Mouse (Mus musculus): ENCODE measurements at regions not wholly inside any gene's neighbourhood (a gene's known extent, or its start where the extent isn't known, plus 50 kb on each side); places are given as distances from the start of the nearest gene placed in this dataset.

DNA sequence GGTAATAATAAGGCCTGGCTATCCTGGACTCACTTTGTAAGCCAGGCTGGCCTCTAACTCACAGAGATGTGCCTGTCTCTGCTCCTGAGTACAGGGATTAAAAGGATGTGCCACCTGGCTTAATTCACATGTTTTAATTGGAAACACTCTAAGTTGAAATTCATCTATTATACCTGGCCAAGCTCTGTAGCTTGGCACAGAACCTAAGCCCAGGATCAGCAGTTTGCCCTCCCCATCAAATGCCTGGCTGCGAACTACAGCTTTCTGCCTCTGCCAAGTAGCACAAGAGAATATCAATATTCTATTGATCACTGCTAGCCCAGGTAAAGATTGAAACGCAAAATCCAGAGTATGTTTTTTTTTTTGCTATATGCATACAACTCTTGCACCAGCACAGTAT is 200.3 kb upstream of the Ccdc122 start:
- Histone ChIP-seq H3K9me3 (replicated peaks) (no peaks in the 10 kb centered on the region), H3K9ac (no peak overlapping the region), H3K36me3 (no peaks in the 10 kb centered on the region), H3K27me3 (no peaks in the 10 kb centered on the region), H3K27ac (no peak overlapping the region), H3K4me3 (replicated peaks) (no peak overlapping the region), H3K4me1 (peaks cover 3% of the 10 kb centered on the region; the same call in 1 of the 2 replicates), H3K4me2 (no peak overlapping the region)
- no peak for ATAC-seq (replicated peaks; ENCODE audit: low FRiP score)
- 96% methylated on average over 2 of the region's 2 CpGs for WGBS

DNA sequence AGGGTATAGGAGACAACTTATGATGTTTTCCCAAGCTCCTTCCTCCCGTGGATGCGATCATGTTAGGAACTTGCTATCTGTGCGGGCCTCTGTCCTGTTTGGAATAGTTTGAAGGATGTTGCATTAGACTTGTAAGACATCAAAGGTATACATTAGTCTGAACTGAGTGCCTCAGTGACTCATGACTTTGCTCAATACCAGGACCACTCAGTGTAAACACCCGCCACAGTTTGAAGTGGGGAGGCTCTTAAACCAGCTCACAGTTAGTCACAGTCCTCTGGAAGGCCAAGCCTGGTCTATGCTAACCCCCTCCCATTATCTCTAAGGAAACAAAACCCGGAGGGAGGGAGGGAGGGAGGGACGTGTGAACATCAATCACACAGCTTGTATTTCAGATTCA is 202.5 kb upstream of the Ccdc122 start:
- no peaks in the 10 kb centered on the region for H3K9me3 ChIP-seq (replicated peaks)
- H3K9ac ChIP-seq: no peak overlapping the region
- no peaks in the 10 kb centered on the region for H3K27me3 ChIP-seq
- no peak overlapping the region for H3K4me2 ChIP-seq
- no peak for ATAC-seq (replicated peaks; ENCODE audit: low FRiP score)
- H3K4me3 ChIP-seq (replicated peaks): no peak overlapping the region
- WGBS: 70% methylated on average over 6 of the region's 6 CpGs
- H3K36me3 ChIP-seq: no peaks in the 10 kb centered on the region
- H3K4me1 ChIP-seq: peaks cover 3% of the 10 kb centered on the region; the same call in 1 of the 2 replicates
- no peak overlapping the region for H3K27ac ChIP-seq

DNA sequence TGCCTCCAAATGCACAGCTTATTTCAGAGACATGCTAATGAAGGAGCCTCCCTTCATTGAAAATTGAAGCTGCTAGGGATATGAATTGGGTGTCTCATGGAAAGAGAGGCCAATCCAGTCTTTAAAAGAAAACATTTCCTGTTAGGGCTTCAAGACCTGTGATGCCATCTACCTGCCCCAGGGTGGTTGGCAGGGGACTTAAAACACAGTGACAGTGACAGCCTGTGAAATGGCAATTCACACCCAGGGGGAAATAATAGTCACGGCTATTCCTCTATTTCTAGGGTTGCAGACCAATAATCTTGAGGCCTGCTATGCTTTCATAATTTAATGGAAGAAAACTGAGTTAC is 207.4 kb upstream of the Ccdc122 start:
- H3K4me1 ChIP-seq: no peaks in the 10 kb centered on the region
- ATAC-seq (replicated peaks; ENCODE audit: low FRiP score): no peak
- no peak overlapping the region for H3K27ac ChIP-seq
- no peak overlapping the region for H3K4me2 ChIP-seq
- no peaks in the 10 kb centered on the region for H3K27me3 ChIP-seq
- no peaks in the 10 kb centered on the region for H3K36me3 ChIP-seq
- H3K9ac ChIP-seq: no peak overlapping the region
- H3K9me3 ChIP-seq (replicated peaks): no peaks in the 10 kb centered on the region
- H3K4me3 ChIP-seq (replicated peaks): no peak overlapping the region
- 93% methylated on average over 1 of the region's 1 CpGs for WGBS

DNA sequence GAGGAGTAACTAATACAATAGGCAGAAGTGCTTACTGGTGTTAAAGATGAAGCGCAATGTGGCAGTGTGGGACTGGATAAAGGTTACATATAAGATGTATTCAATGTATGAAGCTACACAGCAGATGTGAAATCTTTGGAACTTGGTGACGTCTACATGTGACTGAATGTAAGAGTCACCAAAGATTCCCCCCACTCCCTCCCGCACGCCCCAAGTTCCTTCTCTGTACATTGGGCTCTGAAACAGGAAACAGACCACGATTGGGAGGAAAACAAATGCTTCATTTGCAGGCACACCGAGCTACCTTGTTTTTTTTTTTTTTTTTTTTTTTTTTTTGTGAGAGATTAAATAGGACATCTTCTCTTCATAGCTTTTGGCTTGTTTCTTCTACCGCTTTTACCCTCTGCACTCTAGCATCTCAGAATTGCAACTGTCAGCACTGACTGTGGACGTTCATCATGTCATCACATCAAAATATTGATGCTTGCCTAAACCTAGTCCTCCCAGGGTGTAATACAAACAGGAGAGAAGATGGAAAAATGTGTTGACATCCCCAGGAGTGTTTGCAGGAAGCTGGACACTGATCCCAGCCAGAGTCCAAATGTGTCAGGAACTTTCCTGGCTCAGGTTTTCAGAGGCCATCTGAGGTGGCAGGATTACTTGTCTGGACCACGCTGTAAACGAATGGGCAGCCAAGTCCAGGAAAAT is 208.0 kb upstream of the Ccdc122 start:
- no peak overlapping the region for H3K4me2 ChIP-seq
- H3K4me3 ChIP-seq (replicated peaks): no peak overlapping the region
- no peaks in the 10 kb centered on the region for H3K27me3 ChIP-seq
- H3K9ac ChIP-seq: no peak overlapping the region
- H3K27ac ChIP-seq: no peak overlapping the region
- no peaks in the 10 kb centered on the region for H3K9me3 ChIP-seq (replicated peaks)
- ATAC-seq (replicated peaks; ENCODE audit: low FRiP score): no peak
- WGBS: 69% methylated on average over 10 of the region's 10 CpGs
- H3K4me1 ChIP-seq: no peaks in the 10 kb centered on the region
- H3K36me3 ChIP-seq: no peaks in the 10 kb centered on the region

DNA sequence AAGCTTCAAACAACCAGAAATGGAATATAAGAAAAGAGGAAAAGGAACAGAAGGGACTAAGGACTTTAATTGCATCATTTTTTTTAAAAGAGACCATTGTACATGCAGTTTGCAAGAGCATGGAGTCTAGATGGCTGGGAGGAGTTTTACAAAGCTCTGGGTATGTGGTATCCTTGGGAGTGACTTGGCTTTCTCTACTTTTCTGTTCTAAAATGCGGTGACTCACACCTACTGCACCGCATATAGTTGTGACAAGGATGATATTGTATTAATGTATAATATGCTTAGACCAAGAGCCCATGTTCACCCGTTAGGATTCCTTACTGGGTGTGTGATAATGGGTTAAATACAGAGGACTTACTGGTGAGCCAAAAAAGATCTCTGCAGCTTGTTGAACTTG is 212.5 kb upstream of the Ccdc122 start:
- no peaks in the 10 kb centered on the region for H3K9me3 ChIP-seq (replicated peaks)
- H3K4me1 ChIP-seq: peaks cover 23% of the 10 kb centered on the region
- H3K27me3 ChIP-seq: no peaks in the 10 kb centered on the region
- no peak overlapping the region for H3K9ac ChIP-seq
- H3K36me3 ChIP-seq: no peaks in the 10 kb centered on the region
- H3K4me3 ChIP-seq (replicated peaks): no peak overlapping the region
- H3K27ac ChIP-seq: no peak overlapping the region
- 93% methylated on average over 3 of the region's 3 CpGs for WGBS
- ATAC-seq (replicated peaks; ENCODE audit: low FRiP score): no peak
- no peak overlapping the region for H3K4me2 ChIP-seq

DNA sequence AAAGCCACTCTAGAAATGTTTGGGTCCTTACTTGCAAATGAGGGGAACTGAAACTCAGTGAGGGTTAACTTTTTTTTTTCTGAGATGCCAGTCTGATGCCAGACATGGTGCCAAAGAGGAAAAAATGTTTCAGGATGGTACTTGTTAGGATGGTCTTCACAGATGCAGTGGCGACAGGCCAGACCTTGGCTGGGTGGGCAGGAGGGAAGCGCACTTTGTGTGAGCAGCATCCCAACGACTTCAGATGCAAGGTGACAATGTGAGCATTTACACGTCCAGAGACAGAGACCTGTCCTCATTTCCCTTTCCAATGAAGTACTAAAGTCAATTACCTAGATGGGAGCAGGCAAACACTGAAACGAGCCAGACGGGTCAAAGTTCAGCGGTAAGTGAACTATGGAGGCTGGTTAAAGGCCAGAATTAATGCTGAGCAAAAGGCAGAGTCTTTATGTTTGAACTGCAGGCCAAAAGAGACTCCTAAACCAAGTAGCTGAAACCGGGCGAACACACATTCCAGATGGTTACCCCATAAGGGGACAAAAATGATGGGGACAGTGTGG is 213.7 kb upstream of the Ccdc122 start:
- H3K9me3 ChIP-seq (replicated peaks): no peaks in the 10 kb centered on the region
- H3K27ac ChIP-seq: no peak overlapping the region
- 75% methylated on average over 9 of the region's 9 CpGs for WGBS
- H3K9ac ChIP-seq: no peak overlapping the region
- no peak overlapping the region for H3K4me2 ChIP-seq
- no peak overlapping the region for H3K4me3 ChIP-seq (replicated peaks)
- ATAC-seq (replicated peaks; ENCODE audit: low FRiP score): no peak
- H3K36me3 ChIP-seq: no peaks in the 10 kb centered on the region
- peaks cover 35% of the 10 kb centered on the region for H3K4me1 ChIP-seq
- H3K27me3 ChIP-seq: no peaks in the 10 kb centered on the region

DNA sequence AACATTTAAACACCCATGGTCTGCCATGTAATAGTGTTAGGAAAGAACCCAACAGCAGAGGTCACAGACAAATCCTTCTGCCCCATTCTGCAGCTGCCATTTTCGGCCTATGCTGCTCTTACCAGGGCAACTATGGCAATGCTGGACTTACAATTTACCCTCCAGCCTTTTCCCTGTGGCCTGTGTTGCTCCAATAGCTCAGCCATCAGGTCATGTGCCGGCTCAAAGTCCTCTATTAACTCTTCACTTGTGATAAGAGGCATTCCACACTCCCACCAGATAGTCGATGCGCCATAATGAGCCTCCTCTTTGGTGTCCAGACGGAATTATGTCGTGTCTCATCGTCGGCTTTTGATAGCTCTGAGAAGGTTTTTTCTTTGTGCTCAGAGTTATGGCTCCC is 214.7 kb upstream of the Ccdc122 start:
- 67% methylated on average over 8 of the region's 8 CpGs for WGBS

DNA sequence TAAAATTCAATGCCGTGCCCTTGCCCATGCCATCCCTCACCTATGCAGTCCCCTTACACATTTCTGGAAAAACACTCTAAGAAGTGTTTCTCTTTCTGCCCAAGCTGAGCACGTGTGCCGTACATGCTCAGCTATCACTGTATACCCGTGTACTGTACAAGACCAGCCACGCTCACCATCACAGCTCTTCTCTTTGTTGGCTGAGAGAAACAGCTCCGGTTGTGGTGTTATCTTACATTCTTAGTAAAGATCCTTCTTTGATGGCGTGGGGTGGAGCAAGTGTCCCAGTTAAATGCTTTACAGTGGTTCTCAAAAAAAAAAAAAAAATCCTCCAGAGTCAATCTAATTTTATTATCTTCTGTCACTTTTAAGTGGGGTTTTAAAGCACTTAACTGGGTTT is 215.1 kb upstream of the Ccdc122 start:
- H3K36me3 ChIP-seq: no peaks in the 10 kb centered on the region
- peak; percentile 27; the same call in 1 of the 2 replicates for ATAC-seq (replicated peaks; ENCODE audit: low FRiP score)
- H3K4me3 ChIP-seq (replicated peaks): no peak overlapping the region
- H3K27ac ChIP-seq: peak overlapping the region; percentile 73
- H3K9me3 ChIP-seq (replicated peaks): no peaks in the 10 kb centered on the region
- H3K27me3 ChIP-seq: no peaks in the 10 kb centered on the region
- no peak overlapping the region for H3K4me2 ChIP-seq
- WGBS: 54% methylated on average over 7 of the region's 7 CpGs
- peaks cover 44% of the 10 kb centered on the region for H3K4me1 ChIP-seq
- no peak overlapping the region for H3K9ac ChIP-seq

More for the DNA sequence above, 214.7 kb upstream of the Ccdc122 start:
- Histone ChIP-seq H3K27ac (0 out of 2 replicates have a peak overlapping the region, but pooled peaks have one; percentile 24), H3K4me2 (no peak overlapping the region), H3K36me3 (no peaks in the 10 kb centered on the region), H3K4me3 (replicated peaks) (no peak overlapping the region), H3K4me1 (peaks cover 44% of the 10 kb centered on the region), H3K27me3 (no peaks in the 10 kb centered on the region), H3K9ac (no peak overlapping the region), H3K9me3 (replicated peaks) (no peaks in the 10 kb centered on the region)
- no peak for ATAC-seq (replicated peaks; ENCODE audit: low FRiP score)

DNA sequence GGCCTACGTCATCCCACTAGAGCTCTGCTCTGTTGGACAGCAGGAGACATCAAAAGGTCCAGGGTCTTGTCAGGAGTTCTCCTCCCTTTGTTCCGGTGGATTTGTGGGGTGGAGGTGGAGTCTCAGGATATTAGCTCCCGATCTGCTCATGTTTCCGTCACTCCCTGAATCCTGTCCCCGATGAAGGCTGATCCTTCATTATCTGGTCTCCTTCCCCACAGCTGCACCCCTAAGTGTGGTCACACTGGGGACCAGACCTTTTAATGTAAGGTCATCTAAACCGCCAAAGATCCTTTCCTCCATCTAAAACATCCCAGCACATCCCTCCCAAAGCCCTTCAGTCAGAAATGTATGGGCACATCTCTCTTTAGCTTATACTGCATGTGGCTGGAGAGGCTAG is 215.6 kb upstream of the Ccdc122 start:
- ATAC-seq (replicated peaks; ENCODE audit: low FRiP score): 0 out of 2 replicates have a peak, but pooled peaks have one; percentile 35
- WGBS: 45% methylated on average over 6 of the region's 6 CpGs
- no peak overlapping the region for H3K4me2 ChIP-seq

DNA sequence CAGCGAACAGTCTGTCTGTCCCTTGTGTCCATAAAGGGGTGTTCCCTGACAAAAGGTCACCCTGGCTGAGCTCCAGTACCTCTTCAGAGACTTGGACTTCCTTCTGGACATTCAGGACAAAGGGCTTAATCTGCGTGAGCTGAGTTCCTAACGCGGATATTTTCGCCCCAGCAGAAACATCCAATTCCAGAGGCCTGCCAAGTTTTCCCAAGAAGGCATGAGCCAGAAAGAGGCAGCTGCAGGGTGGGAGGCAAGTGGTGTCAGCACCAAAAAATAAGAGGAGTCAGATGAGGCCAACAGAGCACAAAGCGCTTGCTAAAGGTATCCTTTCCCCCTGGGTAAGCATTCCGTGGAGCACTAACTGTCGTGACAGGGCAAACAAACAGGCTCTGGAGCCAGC is 216.9 kb upstream of the Ccdc122 start:
- Histone ChIP-seq H3K9me3 (replicated peaks) (no peaks in the 10 kb centered on the region), H3K4me1 (peaks cover 44% of the 10 kb centered on the region), H3K4me3 (replicated peaks) (no peak overlapping the region), H3K9ac (no peak overlapping the region), H3K36me3 (no peaks in the 10 kb centered on the region), H3K4me2 (no peak overlapping the region), H3K27ac (peak overlapping the region; percentile 73), H3K27me3 (no peaks in the 10 kb centered on the region)
- ATAC-seq (replicated peaks; ENCODE audit: low FRiP score): no peak
- WGBS: 36% methylated on average over 8 of the region's 8 CpGs

More for the DNA sequence above, 215.6 kb upstream of the Ccdc122 start:
- H3K9me3 ChIP-seq (replicated peaks): no peaks in the 10 kb centered on the region
- H3K4me1 ChIP-seq: peaks cover 44% of the 10 kb centered on the region
- H3K27ac ChIP-seq: peak overlapping the region; percentile 73
- H3K4me3 ChIP-seq (replicated peaks): no peak overlapping the region
- H3K27me3 ChIP-seq: no peaks in the 10 kb centered on the region
- H3K9ac ChIP-seq: no peak overlapping the region
- no peaks in the 10 kb centered on the region for H3K36me3 ChIP-seq

DNA sequence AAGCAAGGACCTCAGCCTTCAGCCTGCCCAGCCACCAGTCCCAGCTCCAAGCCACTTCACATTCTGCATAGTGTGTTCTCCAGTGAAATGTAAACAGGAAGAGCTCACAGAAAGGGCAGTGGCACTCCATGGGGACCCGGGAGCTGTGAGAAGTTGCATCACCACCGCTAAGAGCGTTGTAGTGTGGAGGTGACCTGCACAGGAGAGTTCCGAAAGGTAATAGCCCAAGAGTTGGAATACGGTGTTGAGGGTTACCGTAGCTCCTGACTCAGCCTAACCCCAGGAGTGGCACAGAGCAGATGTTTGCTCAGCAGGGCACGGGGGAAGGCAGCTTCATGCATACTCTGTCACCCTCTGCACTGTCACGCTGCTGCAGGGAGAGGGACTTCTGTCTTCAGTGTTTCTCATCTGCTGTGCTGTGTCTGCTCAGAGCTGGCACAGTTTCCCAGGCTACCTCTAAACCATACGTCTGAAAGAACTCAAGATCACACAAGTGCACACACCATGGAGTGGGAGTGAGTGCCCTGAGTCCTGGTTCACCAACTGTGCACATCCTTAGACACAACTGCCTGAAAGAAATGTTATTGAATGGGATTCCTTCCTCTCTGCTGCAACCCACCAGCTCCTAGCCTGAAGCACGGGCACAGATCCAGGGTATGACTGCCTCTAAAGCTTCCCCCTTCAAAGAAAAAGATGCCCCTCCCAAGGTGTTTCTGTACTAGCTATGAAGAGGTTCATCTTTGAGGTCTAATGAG is 218.1 kb upstream of the Ccdc122 start:
- Histone ChIP-seq H3K9ac (no peak overlapping the region), H3K27me3 (no peaks in the 10 kb centered on the region), H3K4me2 (no peak overlapping the region), H3K36me3 (no peaks in the 10 kb centered on the region), H3K4me3 (replicated peaks) (no peak overlapping the region), H3K4me1 (peaks cover 49% of the 10 kb centered on the region), H3K27ac (peak overlapping the region; percentile 51; the same call in 1 of the 2 replicates), H3K9me3 (replicated peaks) (no peaks in the 10 kb centered on the region)
- ATAC-seq (replicated peaks; ENCODE audit: low FRiP score): no peak; the same call in 1 of the 2 replicates
- WGBS: 53% methylated on average over 10 of the region's 10 CpGs

DNA sequence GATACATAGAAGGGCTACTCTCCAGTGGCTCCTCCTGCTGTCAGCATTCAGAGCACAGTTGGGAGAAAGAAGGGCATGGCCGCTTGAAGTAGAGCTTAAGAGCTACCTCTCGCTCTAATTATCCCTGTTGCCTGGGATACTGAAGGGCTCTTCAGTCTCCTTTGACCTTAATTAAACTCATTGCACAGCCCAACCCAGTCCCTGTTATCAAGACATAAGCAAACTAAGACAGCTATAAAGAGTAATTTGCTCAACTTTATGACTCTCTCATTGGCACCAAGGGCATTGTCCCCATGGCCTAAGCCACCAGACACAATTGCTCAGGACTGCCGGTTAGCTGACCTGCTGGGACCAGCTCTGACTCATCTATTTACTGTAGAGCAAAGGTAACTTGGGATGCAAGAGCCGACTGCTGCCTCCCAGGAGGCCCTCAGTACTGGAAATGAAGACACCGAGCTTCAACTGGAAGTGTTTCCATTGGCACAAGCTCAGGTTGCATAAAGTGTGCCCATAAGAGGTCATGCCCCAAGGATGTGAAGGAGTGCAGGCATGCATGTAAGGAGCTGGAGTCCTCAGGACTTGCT is 219.3 kb upstream of the Ccdc122 start:
- Histone ChIP-seq H3K27me3 (no peaks in the 10 kb centered on the region), H3K4me1 (peaks cover 52% of the 10 kb centered on the region), H3K27ac (no peak overlapping the region), H3K9ac (no peak overlapping the region), H3K9me3 (replicated peaks) (no peaks in the 10 kb centered on the region), H3K4me3 (replicated peaks) (no peak overlapping the region), H3K36me3 (no peaks in the 10 kb centered on the region), H3K4me2 (no peak overlapping the region)
- no peak; the same call in 1 of the 2 replicates for ATAC-seq (replicated peaks; ENCODE audit: low FRiP score)
- WGBS: 44% methylated on average over 5 of the region's 5 CpGs
